8 mouse cellular contexts compared by ENCODE assay signal in the genomic region with DNA sequence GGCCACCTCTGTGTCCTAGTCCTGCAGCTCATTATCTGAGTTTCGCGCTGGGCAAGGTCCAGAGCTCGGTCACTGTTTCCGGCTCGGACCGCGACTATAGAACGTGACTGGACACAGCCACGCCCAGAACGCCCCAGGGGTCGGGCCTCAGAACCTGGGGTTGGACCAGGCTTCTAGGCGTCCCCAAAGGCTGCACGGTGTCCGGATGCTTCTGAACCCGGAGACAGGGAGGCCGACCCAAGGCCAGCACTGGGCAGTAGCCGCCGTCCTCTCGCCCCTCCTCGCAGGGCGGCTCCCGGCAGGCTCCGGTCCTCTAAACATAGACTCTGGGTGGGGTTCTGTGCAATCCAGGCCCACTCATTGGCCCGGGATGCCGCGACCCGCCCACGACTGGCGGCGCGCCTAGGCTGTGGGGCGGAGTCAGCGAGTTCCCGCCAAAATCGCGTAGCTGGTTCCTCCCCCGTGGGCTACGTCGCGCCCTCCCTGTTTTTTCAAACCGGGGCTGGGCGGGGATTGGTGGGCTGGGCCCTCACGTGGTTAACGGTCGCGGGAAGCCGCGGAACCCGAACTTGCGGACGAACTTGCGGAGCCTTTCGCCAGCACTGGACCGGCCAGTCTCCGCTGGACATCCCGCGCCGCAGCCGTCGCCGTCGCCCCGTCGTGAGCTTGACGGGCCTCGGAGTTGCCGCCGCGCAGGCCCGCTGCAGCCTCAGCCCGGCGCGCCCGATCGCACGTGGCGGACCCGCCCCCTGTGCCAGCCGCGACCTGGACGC. TPM values are rescaled to one million over a fixed set of nuclear protein-coding genes. Genes with fewer than 3 reads are reported as not detected.
DNase-seq lines count a peak whose midpoint lies in the region; ATAC-seq and TF ChIP-seq lines count a peak whose summit lies in the region.

A gene (plus strand): TSS at position 531 of the 773 bp plus-strand sequence.

- H3K27ac ChIP-seq in ES-E14 (ENCODE audit: insufficient read depth, low read depth, low read length, poor library complexity, severe bottlenecking), result peak within 1 kb of the TSS; percentile 90
- peak within 1 kb of the TSS; percentile 87 for H3K27ac ChIP-seq in forebrain, embryonic 16.5 days (ENCODE audit: low read length)
- H3K27ac ChIP-seq in lung, embryonic 15.5 days, result peak within 1 kb of the TSS; percentile 98

- in situ Hi-C loops in ES-E14 (cut with MboI; ENCODE audit: low sequenced_read_pairs in 2 of 2, unreplicated experiment in 2 of 2), result no loop called here

- H3K27me3 ChIP-seq in forebrain, embryonic 16.5 days (replicated peaks; ENCODE audit: control insufficient read depth, insufficient read depth, low read length), result no peaks in the 10 kb centered on the region
- no peaks in the 10 kb centered on the region for H3K27me3 ChIP-seq in lung, embryonic 15.5 days

- WGBS in forebrain, embryonic 16.5 days, result under 1% methylated on average over 77 of the region's 81 CpGs
- under 1% methylated on average over 81 of the region's 81 CpGs for WGBS in lung, embryonic 15.5 days

- peak within 1 kb of the TSS; percentile 88 for H3K4me2 ChIP-seq in forebrain, embryonic 16.5 days (ENCODE audit: low read length)
- peak within 1 kb of the TSS; percentile 76 for H3K4me2 ChIP-seq in lung, embryonic 15.5 days

- DNase-seq in ES-E14 (ENCODE audit: low read depth, low spot score), result peak; percentile 97
- DNase-seq in cerebellum, adult 11-12 months, result peak; percentile 99
- peak; percentile 100 for DNase-seq in heart, postnatal 4 days
- peak; percentile 96 to 98 for DNase-seq in layer of hippocampus, adult 8-10 months (ENCODE audit: low spot score in 2 of 2)
- peak; percentile 98 for DNase-seq in ovary, adult 18-20 months (ENCODE audit: low spot score)
- DNase-seq in thymus, postnatal 0 days (ENCODE audit: low spot score), result peak; percentile 98

- peak within 1 kb of the TSS; percentile 93 for H3K9ac ChIP-seq in ES-E14 (ENCODE audit: insufficient read depth, low read depth, low read length, poor library complexity, severe bottlenecking)
- H3K9ac ChIP-seq in forebrain, embryonic 16.5 days (replicated peaks; ENCODE audit: low read depth, low read length), result peak within 1 kb of the TSS; percentile 71
- peak within 1 kb of the TSS; percentile 94 for H3K9ac ChIP-seq in lung, embryonic 15.5 days

- peak; percentile 98 for ATAC-seq in forebrain, embryonic 16.5 days
- peak; percentile 99 for ATAC-seq in lung, embryonic 15.5 days (ENCODE audit: borderline replicate concordance, extremely low read depth, low FRiP score, low TSS enrichment)

- H3K4me1 ChIP-seq in ES-E14 (ENCODE audit: control insufficient read depth in 2 of 2, insufficient read depth in 2 of 2, low read length in 2 of 2, poor library complexity in 1 of 2), result peaks cover 0 to 10% of the 10 kb centered on the region in 2 experiments; a peak in 2 of 4 replicates
- H3K4me1 ChIP-seq in forebrain, embryonic 16.5 days (replicated peaks; ENCODE audit: control insufficient read depth, insufficient read depth, low read length), result peaks cover 8% of the 10 kb centered on the region
- H3K4me1 ChIP-seq in lung, embryonic 15.5 days, result peaks cover 16% of the 10 kb centered on the region

- H3K9me3 ChIP-seq in ES-E14 (ENCODE audit: control insufficient read depth, insufficient read depth, low read depth, low read length), result no peaks in the 10 kb centered on the region
- H3K9me3 ChIP-seq in forebrain, embryonic 16.5 days (ENCODE audit: control insufficient read depth, low read length), result no peaks in the 10 kb centered on the region
- no peaks in the 10 kb centered on the region for H3K9me3 ChIP-seq in lung, embryonic 15.5 days

- peak within 1 kb of the TSS; percentile 90 to 100 for H3K4me3 ChIP-seq in ES-E14 (ENCODE audit: insufficient read depth in 1 of 2, low read depth in 1 of 2, low read length in 2 of 2, poor library complexity in 1 of 2, severe bottlenecking in 1 of 2)
- H3K4me3 ChIP-seq in forebrain, embryonic 16.5 days (replicated peaks; ENCODE audit: low read length), result peak within 1 kb of the TSS; percentile 70
- peak within 1 kb of the TSS; percentile 98 for H3K4me3 ChIP-seq in lung, embryonic 15.5 days

- peaks cover 3% of the 10 kb centered on the region for H3K36me3 ChIP-seq in ES-E14 (ENCODE audit: control insufficient read depth, insufficient read depth, low read length, poor library complexity, severe bottlenecking)
- H3K36me3 ChIP-seq in forebrain, embryonic 16.5 days (ENCODE audit: control insufficient read depth, insufficient read depth), result no peaks in the 10 kb centered on the region
- H3K36me3 ChIP-seq in lung, embryonic 15.5 days, result peaks cover 6% of the 10 kb centered on the region; the same call in 1 of the 2 replicates

TF ChIP-seq in ES-E14, 5 proteins besides CTCF, POLR2A, EP300 and RAD21:
- TF ChIP-seq ZNF384 (IDR thresholded peaks at IDR 0.05; ENCODE audit: low read depth, low read length), result peak; percentile 61; the same call in 1 of the 2 replicates
- peak; percentile 49; the same call in 1 of the 2 replicates for TF ChIP-seq HCFC1 (IDR thresholded peaks at IDR 0.05; ENCODE audit: borderline replicate concordance, insufficient read depth, low read length)
- 0 out of 2 replicates have a peak, but pooled peaks have one; percentile 29 for TF ChIP-seq CHD2 (IDR thresholded peaks at IDR 0.05; ENCODE audit: low read depth, low read length)
- no peak for TF ChIP-seq ZC3H11A (IDR thresholded peaks at IDR 0.05; ENCODE audit: borderline replicate concordance, low read depth, low read length)

RNA-seq across cellular contexts. Expression of the gene that starts here (rescaled TPM):
- 16.5 and 16.7 TPM in 2 replicates for total RNA-seq in ES-E14 (2012; rRNA removed)
- polyA plus RNA-seq in forebrain, embryonic 16.5 days (2015; fragmentation: Nextera tagmentation; extraction: Ambion mirVana), result 8.9 and 10.2 TPM in 2 replicates
- total RNA-seq in heart, postnatal 4 days (2021), result 10 to 100 TPM; 42.5 to 45.8 TPM
- total RNA-seq in layer of hippocampus, adult 8-10 months (2022), result 10 to 100 TPM; 16.4 to 23.0 (median 20.2) TPM
- 31.4 and 32.9 TPM in 2 replicates for polyA plus RNA-seq in lung, embryonic 15.5 days (2015; fragmentation: Nextera tagmentation; extraction: Ambion mirVana)
- 15.9 and 17.0 TPM in 2 replicates for polyA plus RNA-seq in thymus, postnatal 0 days (2015; fragmentation: Nextera tagmentation; extraction: Ambion mirVana)

Comparison
In these comparisons a context has a peak if more than half of its experiments do, and no peak if none do; other contexts are left out.
1. Peak in every context shown above with its lines: DNase-seq, ATAC-seq, H3K4me3 ChIP-seq and H3K27ac ChIP-seq.